Mouse (Mus musculus): Measurements from ENCODE around the gene Olfr1366.

GRCm38 (mm10) chr13:21495080-21495479, 47.5 kb downstream of the Olfr1366 start, which contains the start of gene AK157302:
- TF ChIP-seq CTCF (IDR thresholded peaks at IDR 0.05; ENCODE audit: low read depth) (no peak), EP300 (optimal IDR thresholded peaks at IDR 0.05) (no peak)
